Mouse (Mus musculus) neural tube, embryonic 13.5 days (tissue): ENCODE data around the gene Pdzd7. TPM values are rescaled to one million over a fixed set of nuclear protein-coding genes. Genes with fewer than 3 reads are reported as not detected.
A peak's percentile ranks its signal among the peaks of the same experiment; 100 is the strongest.

Source experiments
- ATAC-seq: fragments of 200-750 bp; cut with Nextera tagmentation; 2 replicates; pipeline ENCODE4 v1.8.0; 2017; ENCODE audit warnings: low read depth, mild to moderate bottlenecking, moderate TSS enrichment, moderate library complexity
- H3K27ac ChIP-seq: fragments of 300-500 bp; sonication (generic); replicated peaks from 2 replicates; pipeline ENCODE4 v1.5.1; 2015; ENCODE audit warnings: moderate library complexity, mild to moderate bottlenecking, inconsistent platforms
- H3K27me3 ChIP-seq: fragments of 300-500 bp; sonication (generic); 2 replicates; pipeline ENCODE4 v1.6.1; 2015; ENCODE audit warnings: mild to moderate bottlenecking, inconsistent platforms
- H3K36me3 ChIP-seq: fragments of 300-500 bp; sonication (generic); 2 replicates; pipeline ENCODE4 v1.6.1; 2015; ENCODE audit warnings: mild to moderate bottlenecking, inconsistent platforms
- H3K4me1 ChIP-seq: fragments of 300-500 bp; sonication (generic); replicated peaks from 2 replicates; pipeline ENCODE4 v1.6.1; 2015; ENCODE audit warnings: inconsistent platforms
- H3K4me2 ChIP-seq: fragments of 300-500 bp; sonication (generic); 2 replicates; pipeline ENCODE4 v1.6.1; 2015; ENCODE audit warnings: inconsistent platforms, mild to moderate bottlenecking, moderate library complexity
- H3K4me3 ChIP-seq: fragments of 300-500 bp; sonication (generic); 2 replicates; pipeline ENCODE4 v1.5.1; 2015; ENCODE audit warnings: mild to moderate bottlenecking, inconsistent platforms
- H3K9ac ChIP-seq: fragments of 300-500 bp; sonication (generic); 2 replicates; pipeline ENCODE4 v1.6.1; 2015; ENCODE audit warnings: moderate library complexity, mild to moderate bottlenecking, inconsistent platforms
- H3K9me3 ChIP-seq: fragments of 300-500 bp; sonication (generic); 2 replicates; pipeline ENCODE4 v1.6.1; 2016; ENCODE audit warnings: inconsistent platforms
- WGBS: fragments of 180-500 bp; shearing (Covaris S2); methylation state at CpG from one replicate; pipeline ENCODE4 v1.1.7; 2015; 5-methylcytosine and 5-hydroxymethylcytosine counted together
- polyA plus RNA-seq: library from polyadenylated mRNA; unstranded; fragments of >200 nt; fragmentation: Nextera tagmentation; extraction: Ambion mirVana; gene quantifications from 2 replicates; pipeline ENCODE4 v1.2.1, GENCODE M21; 2015

The Pdzd7 gene
- polyA plus RNA-seq, 1 experiment from 2014 or later, result 1.4 TPM

DNA sequence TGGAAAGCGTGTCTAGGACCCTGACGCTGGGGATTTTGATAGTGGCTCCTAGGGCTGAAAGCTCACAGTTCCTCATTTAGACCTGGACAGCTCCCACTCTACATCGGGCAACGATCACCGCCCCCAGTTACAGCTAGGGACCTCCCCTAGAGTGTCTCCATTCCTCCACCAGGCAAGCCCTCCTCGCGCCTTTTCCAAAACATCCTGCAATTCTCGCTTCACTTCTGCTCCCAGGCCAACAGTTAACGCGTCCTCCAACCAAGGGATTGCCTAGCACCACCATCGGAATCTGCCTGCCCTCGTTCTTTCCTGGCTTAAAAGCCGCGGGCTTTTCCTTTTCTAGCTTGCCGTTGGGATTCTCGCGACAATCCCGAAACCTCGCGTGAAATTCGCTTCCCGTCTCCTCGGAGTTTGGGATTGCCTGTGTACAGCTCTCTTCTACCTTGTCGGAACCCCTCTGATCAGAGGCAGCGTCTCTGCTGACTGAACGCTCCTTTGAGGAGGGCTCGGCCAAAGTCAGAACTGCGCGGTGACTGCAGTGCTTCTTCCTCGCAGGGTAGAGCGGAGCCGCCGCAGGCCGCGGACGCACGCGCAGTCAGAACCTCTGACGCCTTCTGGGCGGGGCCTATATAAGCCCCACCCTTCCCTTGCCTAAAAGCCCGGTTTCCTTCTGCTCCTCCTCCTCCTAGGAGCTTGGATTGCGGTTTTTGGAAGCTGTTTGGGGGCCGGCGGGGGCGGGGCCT, 29.2 kb upstream of the Pdzd7 start, which contains the start of gene Kazald1:
TSS of gene Kazald1 (plus strand) at position 662 of the 743 bp plus-strand sequence.
- peaks cover 83% of the 10 kb centered on the region for H3K27me3 ChIP-seq

DNA sequence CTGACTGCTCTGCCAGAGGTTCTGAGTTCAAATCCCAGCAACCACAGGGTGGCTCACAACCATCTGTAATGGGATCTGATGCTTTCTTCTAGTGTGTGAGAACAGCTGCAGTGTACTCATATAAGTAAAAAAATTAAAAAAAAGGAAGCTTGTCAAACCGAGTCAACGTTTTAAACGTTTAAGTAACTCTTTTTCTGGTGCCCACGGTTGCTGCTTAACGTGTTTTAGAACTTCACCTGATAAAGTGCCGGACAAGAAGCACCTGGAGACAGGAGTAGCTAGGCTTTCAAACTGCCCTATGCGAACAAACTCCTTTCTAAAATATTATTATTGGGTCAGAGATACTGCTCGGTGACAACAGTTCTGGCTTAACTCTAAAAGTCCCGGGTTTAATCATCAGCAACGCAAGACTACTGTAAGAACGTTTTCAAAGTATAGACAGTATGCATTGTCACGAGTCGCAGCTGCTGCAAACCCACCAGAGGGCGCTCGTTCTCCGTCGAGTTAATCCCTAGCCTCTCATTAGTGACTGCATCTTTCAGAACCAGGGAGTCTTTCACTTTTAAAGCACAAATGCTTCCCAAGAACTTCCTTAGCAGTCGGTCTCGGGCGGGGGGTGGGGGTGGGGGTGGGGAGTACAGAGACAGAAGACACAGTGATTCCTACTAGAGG, 28.5 kb upstream of the Pdzd7 start:
- H3K4me2 ChIP-seq, result peak overlapping the region; percentile 99
- WGBS, result 8% methylated on average over 20 of the region's 20 CpGs
- ATAC-seq, result peak; percentile 51; the same call in 1 of the 2 replicates
- H3K36me3 ChIP-seq, result no peaks in the 10 kb centered on the region
- peaks cover 83% of the 10 kb centered on the region for H3K27me3 ChIP-seq
- H3K27ac ChIP-seq, result 0 out of 2 replicates have a peak overlapping the region, but pooled peaks have one; percentile 86
- H3K4me1 ChIP-seq, result peaks cover 33% of the 10 kb centered on the region
- peak overlapping the region; percentile 53 for H3K4me3 ChIP-seq
- H3K9ac ChIP-seq, result peak overlapping the region; percentile 75
- H3K9me3 ChIP-seq, result no peaks in the 10 kb centered on the region

More for the DNA sequence above, 29.2 kb upstream of the Pdzd7 start, which contains the start of gene Kazald1:
- peak; percentile 88 for ATAC-seq
- Histone ChIP-seq H3K27ac (peak within 1 kb of the TSS; percentile 86), H3K4me1 (peaks cover 41% of the 10 kb centered on the region), H3K9ac (peak within 1 kb of the TSS; percentile 75), H3K36me3 (no peaks in the 10 kb centered on the region), H3K9me3 (no peaks in the 10 kb centered on the region), H3K4me3 (peak within 1 kb of the TSS; percentile 53), H3K4me2 (peak within 1 kb of the TSS; percentile 99)
- under 1% methylated on average over 45 of the region's 45 CpGs for WGBS

DNA sequence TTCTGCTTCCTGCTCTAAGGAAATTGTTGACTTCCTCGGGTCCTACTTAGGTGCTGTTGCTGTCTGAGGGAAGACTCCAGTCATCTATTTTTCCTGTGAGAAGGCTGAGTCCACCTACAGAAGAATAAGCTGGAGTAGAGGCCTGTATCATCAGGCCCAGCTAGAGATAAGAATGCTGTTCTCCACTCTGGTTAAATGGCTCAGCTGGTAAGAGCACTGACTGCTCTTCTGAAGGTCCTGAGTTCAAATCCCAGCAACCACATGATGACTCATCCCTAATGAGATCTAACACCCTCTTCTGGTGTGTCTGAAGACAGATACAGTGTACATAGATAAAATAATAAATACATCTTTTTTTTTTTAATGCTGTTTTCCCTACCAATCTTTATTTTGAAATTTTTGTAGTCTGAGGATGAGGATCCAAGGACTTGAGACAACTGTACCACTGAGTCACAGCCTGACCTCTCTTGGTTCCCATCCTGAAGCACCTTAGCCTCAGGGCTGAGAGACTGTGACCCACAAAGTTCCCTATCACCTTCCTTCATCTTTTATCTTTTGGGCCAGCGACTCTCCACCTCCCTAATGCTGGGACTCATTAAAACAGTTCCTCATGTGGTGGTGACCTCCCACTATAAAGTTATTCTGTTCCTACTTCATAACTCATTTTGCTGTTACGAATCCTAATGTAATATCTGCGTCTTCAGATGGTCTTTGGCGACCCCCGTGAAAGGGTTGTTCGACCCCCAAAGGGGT, 22.4 kb upstream of the Pdzd7 start:
- H3K36me3 ChIP-seq, result no peaks in the 10 kb centered on the region
- H3K4me2 ChIP-seq, result no peak overlapping the region
- no peak overlapping the region for H3K9ac ChIP-seq
- H3K27ac ChIP-seq, result no peak overlapping the region
- H3K9me3 ChIP-seq, result no peaks in the 10 kb centered on the region
- H3K4me1 ChIP-seq, result peaks cover 19% of the 10 kb centered on the region
- H3K4me3 ChIP-seq, result no peak overlapping the region
- 77% methylated on average over 7 of the region's 7 CpGs for WGBS
- H3K27me3 ChIP-seq, result peaks cover 88% of the 10 kb centered on the region
- no peak for ATAC-seq

DNA sequence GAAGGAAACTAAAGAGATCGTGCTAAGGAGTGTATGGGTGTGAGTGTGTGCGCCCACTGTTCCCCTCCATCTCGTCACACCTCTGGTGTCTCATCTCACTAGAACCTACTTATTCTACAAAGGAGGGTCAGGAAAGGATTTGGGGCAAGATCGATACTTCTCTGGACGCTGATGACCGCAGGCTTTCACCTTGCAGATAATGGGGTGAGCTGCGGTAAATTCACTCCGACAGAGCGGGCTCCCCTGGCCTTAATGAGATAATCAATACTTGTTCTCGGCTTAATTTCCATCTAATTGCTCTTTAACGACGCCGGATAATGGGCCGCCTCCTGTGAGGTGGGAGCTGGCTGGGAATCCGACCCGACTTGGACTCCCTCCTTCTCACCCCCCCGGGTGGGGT, 21.7 kb upstream of the Pdzd7 start:
- H3K9me3 ChIP-seq, result no peaks in the 10 kb centered on the region
- peaks cover 83% of the 10 kb centered on the region for H3K27me3 ChIP-seq
- H3K4me3 ChIP-seq, result no peak overlapping the region
- no peak overlapping the region for H3K27ac ChIP-seq
- H3K9ac ChIP-seq, result no peak overlapping the region
- H3K4me2 ChIP-seq, result no peak overlapping the region
- no peaks in the 10 kb centered on the region for H3K36me3 ChIP-seq
- no peak for ATAC-seq
- 10% methylated on average over 17 of the region's 17 CpGs for WGBS
- peaks cover 19% of the 10 kb centered on the region for H3K4me1 ChIP-seq

DNA sequence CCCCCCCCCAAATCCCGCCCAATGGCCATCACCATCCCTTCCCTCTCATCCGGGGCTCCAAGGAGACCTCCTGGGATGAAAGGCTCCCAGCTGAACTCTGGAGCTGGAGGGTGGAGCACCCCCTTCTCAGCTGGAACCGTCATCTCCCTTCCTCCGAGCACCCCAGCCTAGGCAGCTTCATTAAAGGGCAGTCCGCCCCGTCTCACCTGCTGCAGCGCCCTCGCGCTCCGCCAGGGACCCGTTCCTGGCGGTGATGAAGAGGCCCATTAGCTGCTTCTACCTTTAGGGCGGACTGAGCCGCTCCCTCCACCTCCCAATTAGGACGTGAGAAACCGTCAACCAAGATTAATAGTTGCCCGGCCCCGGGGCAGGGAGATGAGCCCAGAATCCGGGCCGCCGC, 19.7 kb upstream of the Pdzd7 start:
- H3K9ac ChIP-seq, result peak overlapping the region; percentile 0; the same call in 1 of the 2 replicates
- H3K27me3 ChIP-seq, result peaks cover 64% of the 10 kb centered on the region
- no peaks in the 10 kb centered on the region for H3K9me3 ChIP-seq
- WGBS, result 2% methylated on average over 21 of the region's 21 CpGs
- H3K27ac ChIP-seq, result no peak overlapping the region
- no peak overlapping the region for H3K4me3 ChIP-seq
- no peak overlapping the region for H3K4me2 ChIP-seq
- H3K36me3 ChIP-seq, result no peaks in the 10 kb centered on the region
- ATAC-seq, result no peak
- peaks cover 19% of the 10 kb centered on the region for H3K4me1 ChIP-seq

DNA sequence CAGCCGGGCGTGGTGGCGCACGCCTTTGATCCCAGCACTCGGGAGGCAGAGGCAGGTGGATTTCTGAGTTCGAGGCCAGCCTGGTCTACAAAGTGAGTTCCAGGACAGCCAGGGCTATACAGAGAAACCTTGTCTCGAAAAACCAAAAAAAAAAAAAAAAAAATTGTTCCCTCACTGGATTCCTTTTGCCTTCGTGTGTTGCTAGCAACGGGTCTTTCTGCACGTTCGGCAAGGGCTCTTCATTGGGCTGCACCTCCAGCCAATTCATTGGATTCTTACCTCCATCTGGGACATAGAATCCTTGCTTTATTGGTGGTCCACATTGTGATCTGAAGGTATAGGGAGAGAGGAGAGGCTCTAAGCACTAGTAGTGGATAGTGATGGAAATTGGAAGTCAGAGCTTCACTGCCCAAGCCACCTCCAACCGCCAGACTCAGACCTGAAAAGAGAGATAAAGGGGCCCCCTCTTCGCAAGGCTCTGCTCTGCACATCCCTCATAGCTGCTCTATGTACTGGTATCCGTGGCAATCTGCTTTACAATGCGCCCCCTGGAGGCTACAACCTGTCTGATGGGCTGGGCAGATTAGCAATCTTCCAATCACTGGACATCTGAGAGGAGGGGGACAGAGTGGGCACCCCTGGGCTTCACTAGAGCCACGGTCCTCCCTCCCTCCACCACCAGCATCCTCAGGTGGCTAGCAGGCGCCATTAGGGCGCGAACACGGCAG, 18.2 kb upstream of the Pdzd7 start:
- 45% methylated on average over 20 of the region's 20 CpGs for WGBS
- no peaks in the 10 kb centered on the region for H3K9me3 ChIP-seq
- peak overlapping the region; percentile 18; the same call in 1 of the 2 replicates for H3K4me2 ChIP-seq
- H3K4me1 ChIP-seq, result peaks cover 27% of the 10 kb centered on the region
- no peak overlapping the region; the same call in 1 of the 2 replicates for H3K4me3 ChIP-seq
- ATAC-seq, result no peak
- no peaks in the 10 kb centered on the region for H3K36me3 ChIP-seq
- H3K27me3 ChIP-seq, result peaks cover 49% of the 10 kb centered on the region
- H3K9ac ChIP-seq, result peak overlapping the region; percentile 47; the same call in 1 of the 2 replicates
- H3K27ac ChIP-seq, result no peak overlapping the region; the same call in 1 of the 2 replicates

GRCm38 (mm10) chr19:45058841-45059240, 13.3 kb upstream of the Pdzd7 start:
- peak overlapping the region; percentile 94 for H3K9ac ChIP-seq

DNA sequence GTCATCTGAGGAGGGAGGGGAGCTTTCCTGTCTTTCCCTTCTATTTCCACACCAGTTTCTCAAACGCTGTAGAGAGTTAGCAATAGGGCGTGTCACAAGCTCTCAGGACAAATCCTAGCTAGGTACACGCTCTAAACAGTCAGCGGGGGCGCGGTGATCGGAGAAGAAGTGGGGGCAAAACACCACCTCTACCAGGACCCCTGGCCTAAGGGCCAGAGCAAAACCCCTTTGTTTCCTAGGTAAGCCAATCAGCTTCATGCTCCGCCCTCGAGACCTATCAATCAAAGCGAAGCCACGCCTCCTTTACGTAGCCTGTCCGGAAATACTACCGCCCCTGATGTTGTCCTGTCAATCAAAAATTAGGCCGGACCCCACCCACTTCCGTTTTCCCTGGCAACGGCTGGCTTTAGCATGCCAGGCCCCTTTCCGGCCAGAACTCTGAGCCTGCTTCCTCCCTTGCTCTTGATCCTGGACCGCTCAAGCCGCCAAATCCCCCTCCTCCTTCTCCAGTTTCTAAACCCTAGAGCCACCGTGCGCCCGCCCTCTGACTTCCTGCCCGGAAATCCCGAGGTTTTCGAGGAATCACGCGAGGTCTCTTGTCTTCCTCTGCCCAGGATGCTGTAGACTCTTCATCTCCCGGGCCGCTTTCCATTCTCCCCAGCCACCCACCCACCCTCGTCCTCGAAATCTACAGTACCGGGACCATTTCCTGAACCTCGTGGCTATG, 12.8 kb upstream of the Pdzd7 start:
- Histone ChIP-seq H3K27ac (peak overlapping the region; percentile 98), H3K4me2 (peak overlapping the region; percentile 92), H3K36me3 (peaks cover 22% of the 10 kb centered on the region), H3K9ac (peak overlapping the region; percentile 94), H3K27me3 (no peaks in the 10 kb centered on the region), H3K4me1 (peaks cover 30% of the 10 kb centered on the region), H3K9me3 (no peaks in the 10 kb centered on the region), H3K4me3 (peak overlapping the region; percentile 65)
- ATAC-seq, result peak; percentile 95
- WGBS, result under 1% methylated on average over 34 of the region's 34 CpGs

More at GRCm38 (mm10) chr19:45058841-45059240, 13.3 kb upstream of the Pdzd7 start:
- no peaks in the 10 kb centered on the region for H3K9me3 ChIP-seq
- H3K27ac ChIP-seq, result peak overlapping the region; percentile 98
- peaks cover 32% of the 10 kb centered on the region for H3K4me1 ChIP-seq
- H3K36me3 ChIP-seq, result peaks cover 16% of the 10 kb centered on the region
- H3K27me3 ChIP-seq, result no peaks in the 10 kb centered on the region; the same call in 1 of the 2 replicates
- H3K4me3 ChIP-seq, result peak overlapping the region; percentile 65
- WGBS, result under 1% methylated on average over 14 of the region's 14 CpGs
- H3K4me2 ChIP-seq, result peak overlapping the region; percentile 92
- peak; percentile 4 for ATAC-seq

DNA sequence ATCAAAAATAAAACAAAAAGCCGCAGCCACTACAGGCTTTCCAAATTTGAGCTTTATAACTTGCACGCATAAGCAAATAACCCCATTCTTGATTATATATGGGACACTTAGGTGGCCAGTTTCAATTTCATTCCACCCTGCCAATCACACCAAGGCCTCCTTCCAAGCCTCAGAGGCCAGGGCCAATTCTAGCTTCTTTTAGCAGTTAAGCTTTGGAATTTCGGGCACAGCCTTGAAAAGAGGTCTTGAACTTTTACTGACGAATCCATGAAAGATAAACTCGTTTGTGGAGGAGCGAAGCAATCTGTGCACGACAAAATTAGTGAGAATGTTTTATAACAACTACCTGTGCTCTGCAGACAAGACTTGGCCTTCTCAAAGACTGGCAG, 12.2 kb upstream of the Pdzd7 start:
- H3K27ac ChIP-seq, result peak overlapping the region; percentile 98
- peaks cover 30% of the 10 kb centered on the region for H3K4me1 ChIP-seq
- 52% methylated on average over 7 of the region's 7 CpGs for WGBS
- peak overlapping the region; percentile 92 for H3K4me2 ChIP-seq
- H3K9me3 ChIP-seq, result no peaks in the 10 kb centered on the region
- H3K36me3 ChIP-seq, result peaks cover 27% of the 10 kb centered on the region
- no peaks in the 10 kb centered on the region for H3K27me3 ChIP-seq
- H3K9ac ChIP-seq, result peak overlapping the region; percentile 94
- no peak for ATAC-seq
- peak overlapping the region; percentile 65 for H3K4me3 ChIP-seq

- Histone ChIP-seq H3K27me3 (no peaks in the 10 kb centered on the region), H3K27ac (peak overlapping the region; percentile 98), H3K4me2 (peak overlapping the region; percentile 92), H3K9me3 (no peaks in the 10 kb centered on the region), H3K36me3 (peaks cover 33% of the 10 kb centered on the region), H3K4me1 (peaks cover 30% of the 10 kb centered on the region), H3K4me3 (peak overlapping the region; percentile 65), H3K9ac (peak overlapping the region; percentile 94)
- WGBS, result 81% methylated on average over 7 of the region's 7 CpGs
- ATAC-seq, result no peak
These were observed 11.6 kb upstream of the Pdzd7 start for GRCm38 (mm10) chr19:45056908-45057698.
